Mouse (Mus musculus) thymus, adult 2 months (tissue): Measurements from ENCODE around the gene Frmd6.

Source experiments
- CTCF ChIP-seq: fragments of 200-500 bp; IDR thresholded peaks from 2 replicates; pipeline ENCODE4 v1.5.1; 2012; ENCODE audit warnings: mild to moderate bottlenecking, control low read depth, low read length, moderate library complexity, borderline replicate concordance; ENCODE audit not compliant: control insufficient read depth, poor library complexity, insufficient read depth; ENCODE audit errors: extremely low read depth
- POLR2A ChIP-seq: fragments of 200-500 bp; IDR thresholded peaks from 2 replicates; pipeline ENCODE4 v1.6.1; 2012; ENCODE audit warnings: mild to moderate bottlenecking, low read length, control low read depth, moderate library complexity; ENCODE audit not compliant: control insufficient read depth, poor library complexity, insufficient read depth; ENCODE audit errors: extremely low read depth

- no peak for TF ChIP-seq POLR2A
- TF ChIP-seq CTCF, result no peak
Measured at GRCm38 (mm10) chr12:70849024-70849423, 23.7 kb downstream of the Frmd6 start.
